Mouse (Mus musculus): ENCODE data around the gene Dhx16. TPM values are rescaled to one million over a fixed set of nuclear protein-coding genes. Genes with fewer than 3 reads are reported as not detected.
"Not testable (repeated sequence)": the region's sequence is repeated elsewhere in the genome, so short reads cannot be mapped to it uniquely, and the experiment has no call there.

Dhx16 gene
- 10 to 100 TPM; 10.5 to 11.9 TPM for total RNA-seq (2021)
- long read RNA-seq, experiment 1, transcript Dhx16-201 (20 exons, 3,351 nt) = major isoform, 23 of 27 reads
- long read RNA-seq, experiment 1, partial matches to known transcripts = 1 of 27 reads
- long read RNA-seq, experiment 1, other reads (novel, unspliced or antisense) = 3 of 27 reads
- long read RNA-seq, experiment 2, transcript Dhx16-201 (20 exons, 3,351 nt) = major isoform, 25 of 25 reads
- long read RNA-seq, experiment 2, partial matches to known transcripts = 0 of 25 reads
- long read RNA-seq, experiment 2, other reads (novel, unspliced or antisense) = 0 of 25 reads

GRCm38 (mm10) chr17:35879245-35880057 is at the start of gene Dhx16:
Dhx16 (plus strand) TSS chr17:35879819.
- intact Hi-C loops (cut with DNase I; ENCODE audit: low total_unique reads) = no loop called here
- peak; percentile 94 for DNase-seq

GRCm38 (mm10) chr17:35832400-35833238 is 47.0 kb upstream of the Dhx16 start:
- intact Hi-C loops (cut with DNase I; ENCODE audit: low total_unique reads) = no loop called here
- no peak for DNase-seq

GRCm38 (mm10) chr17:35833239-35833751 is 46.3 kb upstream of the Dhx16 start:
- no peak for DNase-seq
- intact Hi-C loops (cut with DNase I; ENCODE audit: low total_unique reads) = no loop called here

- intact Hi-C loops (cut with DNase I; ENCODE audit: low total_unique reads) = loop anchor here (2.0 kb wide), 1 partner anchor 39 kb away; no protein-coding TSS in a partner anchor
- DNase-seq = no peak
These were observed 45.7 kb upstream of the Dhx16 start for GRCm38 (mm10) chr17:35833894-35834293.

- DNase-seq = no peak
- intact Hi-C loops (cut with DNase I; ENCODE audit: low total_unique reads) = loop anchor here (2.0 kb wide), 1 partner anchor 38 kb away; no protein-coding TSS in a partner anchor
These were observed 44.8 kb upstream of the Dhx16 start for GRCm38 (mm10) chr17:35834696-35835422.

- intact Hi-C loops (cut with DNase I; ENCODE audit: low total_unique reads) = loop anchor here (2.0 kb wide), 1 partner anchor 37 kb away; no protein-coding TSS in a partner anchor
These were observed 44.0 kb upstream of the Dhx16 start for GRCm38 (mm10) chr17:35835424-35836140.

GRCm38 (mm10) chr17:35836178-35836965 is 43.2 kb upstream of the Dhx16 start:
- peak; percentile 78 for DNase-seq

More at GRCm38 (mm10) chr17:35835424-35836140, 44.0 kb upstream of the Dhx16 start:
- DNase-seq = peak; percentile 20

GRCm38 (mm10) chr17:35836991-35837422 is 42.6 kb upstream of the Dhx16 start:
- peak; percentile 85 for DNase-seq

More at GRCm38 (mm10) chr17:35836178-35836965, 43.2 kb upstream of the Dhx16 start:
- intact Hi-C loops (cut with DNase I; ENCODE audit: low total_unique reads) = no loop called here

GRCm38 (mm10) chr17:35837487-35837886 is 42.1 kb upstream of the Dhx16 start:
- intact Hi-C loops (cut with DNase I; ENCODE audit: low total_unique reads) = no loop called here
- DNase-seq = peak; percentile 51

More at GRCm38 (mm10) chr17:35836991-35837422, 42.6 kb upstream of the Dhx16 start:
- intact Hi-C loops (cut with DNase I; ENCODE audit: low total_unique reads) = no loop called here

- DNase-seq = peak; percentile 97
- intact Hi-C loops (cut with DNase I; ENCODE audit: low total_unique reads) = no loop called here
These were observed 41.5 kb upstream of the Dhx16 start, which contains the start of gene Tubb5 for GRCm38 (mm10) chr17:35838122-35838544. Tubb5 (minus strand) TSS chr17:35838306.

GRCm38 (mm10) chr17:35838570-35838969 is 41.0 kb upstream of the Dhx16 start:
- intact Hi-C loops (cut with DNase I; ENCODE audit: low total_unique reads) = no loop called here
- DNase-seq = no peak

GRCm38 (mm10) chr17:35839002-35839401 is 40.6 kb upstream of the Dhx16 start:
- DNase-seq; intact Hi-C loops (cut with DNase I; ENCODE audit: low total_unique reads): not testable (repeated sequence)

GRCm38 (mm10) chr17:35840561-35840960 is 39.1 kb upstream of the Dhx16 start:
- intact Hi-C loops (cut with DNase I; ENCODE audit: low total_unique reads) = no loop called here
- no peak for DNase-seq

- peak; percentile 99 for DNase-seq
- intact Hi-C loops (cut with DNase I; ENCODE audit: low total_unique reads) = no loop called here
These were observed 38.3 kb upstream of the Dhx16 start, which contains the start of gene Mdc1 for GRCm38 (mm10) chr17:35841076-35841950. Mdc1 (plus strand) TSS chr17:35841515.

- intact Hi-C loops (cut with DNase I; ENCODE audit: low total_unique reads) = no loop called here
- DNase-seq = no peak
These were observed 37.6 kb upstream of the Dhx16 start for GRCm38 (mm10) chr17:35842006-35842405.

- DNase-seq = no peak
- intact Hi-C loops (cut with DNase I; ENCODE audit: low total_unique reads) = no loop called here
These were observed 36.1 kb upstream of the Dhx16 start for GRCm38 (mm10) chr17:35843514-35843913.
